Mouse (Mus musculus): ENCODE measurements around the gene Sh3gl2.

- no peak for TF ChIP-seq GATA2 (IDR thresholded peaks at IDR 0.05; ENCODE audit: borderline replicate concordance, low read depth, low read length)
- no peak for TF ChIP-seq CTCF (IDR thresholded peaks at IDR 0.05; ENCODE audit: low read depth, low read length)
- TF ChIP-seq GATA1 (IDR thresholded peaks at IDR 0.05; ENCODE audit: borderline replicate concordance, low read length): no peak
These were observed 166.1 kb downstream of the Sh3gl2 start for GRCm38 (mm10) chr4:85371036-85371435.
